Mouse (Mus musculus): ENCODE measurements around the gene Olfr204.
"Not testable (repeated sequence)": the region's sequence is repeated elsewhere in the genome, so short reads cannot be mapped to it uniquely, and the experiment has no call there.

The Olfr204 gene

GRCm38 (mm10) chr16:59318148-59318547 is at the start of gene Olfr204:
Gene Olfr204 (minus strand): TSS chr16:59318248.
- no peak for DNase-seq (ENCODE audit: low spot score in 2 of 2)

GRCm38 (mm10) chr16:59363893-59364292 is 45.8 kb upstream of the Olfr204 start, which contains the start of gene Olfr209:
Gene Olfr209 (minus strand): TSS chr16:59363993.
- DNase-seq (ENCODE audit: low spot score in 2 of 2), result no peak

- no peak for DNase-seq (ENCODE audit: low spot score in 2 of 2)
Measured at GRCm38 (mm10) chr16:59349146-59349545, 31.1 kb upstream of the Olfr204 start, which contains the start of gene Olfr206. Gene Olfr206 (minus strand): TSS chr16:59349246.

- no peak for DNase-seq (ENCODE audit: low spot score in 2 of 2)
Measured at GRCm38 (mm10) chr16:59331038-59331437, 13.0 kb upstream of the Olfr204 start, which contains the start of gene Olfr205. Gene Olfr205 (minus strand): TSS chr16:59331138.

GRCm38 (mm10) chr16:59323262-59323661 is 5.2 kb upstream of the Olfr204 start:
- not testable (repeated sequence) for DNase-seq (ENCODE audit: low spot score in 2 of 2)

GRCm38 (mm10) chr16:59298581-59298980 is 19.5 kb downstream of the Olfr204 start, which contains the start of gene Olfr203:
Gene Olfr203 (plus strand): TSS chr16:59298881.
- no peak for DNase-seq (ENCODE audit: low spot score in 2 of 2)

GRCm38 (mm10) chr16:59287576-59287975 is 30.5 kb downstream of the Olfr204 start:
- DNase-seq (ENCODE audit: low spot score in 2 of 2), result not testable (repeated sequence)

GRCm38 (mm10) chr16:59286693-59287092 is 31.4 kb downstream of the Olfr204 start, which contains the start of gene Olfr202:
Gene Olfr202 (minus strand): TSS chr16:59286793.
- no peak for DNase-seq (ENCODE audit: low spot score in 2 of 2)

GRCm38 (mm10) chr16:59283476-59283875 is 34.6 kb downstream of the Olfr204 start:
- no peak for DNase-seq (ENCODE audit: low spot score in 2 of 2)

GRCm38 (mm10) chr16:59280542-59280941 is 37.5 kb downstream of the Olfr204 start:
- no peak for DNase-seq (ENCODE audit: low spot score in 2 of 2)

- DNase-seq (ENCODE audit: low spot score in 2 of 2), result not testable (repeated sequence)
Measured at GRCm38 (mm10) chr16:59272532-59272931, 45.5 kb downstream of the Olfr204 start, which contains the start of gene Olfr201. Gene Olfr201 (minus strand): TSS chr16:59272632.

- not testable (repeated sequence) for DNase-seq (ENCODE audit: low spot score in 2 of 2)
Measured at GRCm38 (mm10) chr16:59269097-59269496, 49.0 kb downstream of the Olfr204 start.
